Mouse (Mus musculus) lung, embryonic 14.5 days (tissue): ENCODE measurements at regions not wholly inside any gene's neighbourhood (a gene's known extent, or its start where the extent isn't known, plus 50 kb on each side); places are given as distances from the start of the nearest gene placed in this dataset.
"Not testable (repeated sequence)": the region's sequence is repeated elsewhere in the genome, so short reads cannot be mapped to it uniquely, and the experiment has no call there.

Experiments
- ATAC-seq: fragments of 200-750 bp; cut with Nextera tagmentation; 2 replicates; pipeline ENCODE4 v1.8.0; 2017; ENCODE audit warnings: mild to moderate bottlenecking, moderate TSS enrichment, moderate library complexity; ENCODE audit not compliant: insufficient read depth
- DNase-seq: peaks from one replicate; pipeline ENCODE4 v3.0.0-alpha.2; 2015
- H3K27ac ChIP-seq: fragments of 300-500 bp; sonication (generic); 2 replicates; pipeline ENCODE4 v1.5.1; 2014; ENCODE audit warnings: low read depth, mild to moderate bottlenecking, moderate library complexity
- H3K27me3 ChIP-seq: fragments of 300-500 bp; sonication (generic); 2 replicates; pipeline ENCODE4 v1.6.1; 2014; ENCODE audit warnings: low read length, control low read depth; ENCODE audit not compliant: insufficient read depth
- H3K36me3 ChIP-seq: fragments of 300-500 bp; sonication (generic); 2 replicates; pipeline ENCODE4 v1.6.1; 2014; ENCODE audit warnings: control low read depth; ENCODE audit not compliant: insufficient read depth
- H3K4me1 ChIP-seq: fragments of 300-500 bp; sonication (generic); 2 replicates; pipeline ENCODE4 v1.6.1; 2014; ENCODE audit warnings: antibody characterized with exemption, control low read depth; ENCODE audit not compliant: insufficient read depth
- H3K4me2 ChIP-seq: fragments of 300-500 bp; sonication (generic); 2 replicates; pipeline ENCODE4 v1.6.1; 2014; ENCODE audit warnings: mild to moderate bottlenecking
- H3K4me3 ChIP-seq: fragments of 300-500 bp; sonication (generic); 2 replicates; pipeline ENCODE4 v1.5.1; 2014; ENCODE audit warnings: low read depth, low read length
- H3K9ac ChIP-seq: fragments of 300-500 bp; sonication (generic); 2 replicates; pipeline ENCODE4 v1.6.1; 2014
- H3K9me3 ChIP-seq: fragments of 300-500 bp; sonication (generic); 2 replicates; pipeline ENCODE4 v1.6.1; 2016; ENCODE audit warnings: low read depth, low read length, control low read depth
- CTCF ChIP-seq: IDR thresholded peaks from 2 replicates; pipeline ENCODE4 v1.5.1; 2016; ENCODE audit warnings: antibody characterized with exemption, low read depth
- WGBS: fragments of 180-500 bp; shearing (Covaris S2); extraction: QIAGEN DNeasy Blood & Tissue Kit; methylation state at CpG from one replicate; pipeline ENCODE4 v1.1.7; 2014; 5-methylcytosine and 5-hydroxymethylcytosine counted together

DNA sequence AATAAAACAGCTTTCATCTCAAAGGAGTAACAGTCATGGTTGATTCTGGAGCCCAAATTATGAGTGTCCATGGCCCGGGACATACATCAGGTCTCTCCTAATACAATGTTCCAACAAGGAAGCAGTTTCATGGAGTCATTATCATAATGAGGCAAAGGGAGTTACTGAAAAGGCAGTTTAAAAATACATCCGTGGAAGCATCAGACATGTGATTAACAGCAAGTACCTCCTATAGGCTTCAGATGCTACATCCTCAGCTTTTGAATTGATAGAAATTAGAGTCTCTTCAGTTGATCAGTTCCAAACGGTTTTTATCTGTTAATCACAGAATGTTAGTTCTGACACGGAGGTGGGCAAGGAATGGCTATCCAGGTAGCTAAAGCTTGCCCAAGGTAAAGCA lies 110.5 kb downstream of the Rchy1 start:
- Histone ChIP-seq H3K27me3 (no peaks in the 10 kb centered on the region), H3K4me3 (no peak overlapping the region), H3K9me3 (no peaks in the 10 kb centered on the region), H3K27ac (no peak overlapping the region), H3K36me3 (no peaks in the 10 kb centered on the region), H3K9ac (no peak overlapping the region), H3K4me1 (no peaks in the 10 kb centered on the region), H3K4me2 (no peak overlapping the region)
- no peak for TF ChIP-seq CTCF
- no peak for ATAC-seq
- 63% methylated on average over 4 of the region's 4 CpGs for WGBS
- DNase-seq = no peak

DNA sequence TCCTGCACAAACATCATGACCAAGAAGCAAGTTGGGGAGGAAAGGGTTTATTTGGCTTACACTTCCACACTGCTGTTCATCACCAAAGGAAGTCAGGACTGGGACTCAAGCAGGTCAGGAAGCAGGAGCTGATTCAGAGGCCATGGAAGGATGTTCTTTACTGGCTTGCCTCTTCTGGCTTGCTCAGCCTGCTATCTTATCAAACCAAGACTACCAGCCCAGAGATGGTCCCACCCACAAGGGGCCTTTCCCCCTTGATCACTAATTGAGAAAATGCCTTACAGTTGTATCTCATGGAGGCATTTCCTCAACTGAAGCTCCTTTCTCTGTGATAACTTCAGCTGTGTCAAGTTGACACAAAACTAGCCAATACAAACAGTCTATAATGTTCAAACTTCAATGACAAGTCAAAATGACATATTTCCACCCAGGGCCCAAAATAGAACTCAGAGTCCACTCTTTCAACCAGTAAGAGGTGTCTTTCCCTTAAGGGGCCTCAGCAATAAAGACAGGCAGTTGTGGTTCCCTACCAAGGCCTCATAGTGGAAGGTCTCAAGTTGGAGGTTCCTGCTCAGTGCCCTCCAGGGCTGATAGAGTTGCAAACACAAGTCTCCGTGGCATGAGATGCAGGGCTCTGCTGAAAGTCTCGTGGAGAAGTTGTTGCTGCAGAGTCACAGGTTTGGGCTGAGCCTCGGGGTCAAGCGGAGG lies 111.9 kb downstream of the Rchy1 start:
- not testable (repeated sequence) for H3K9me3 ChIP-seq, H3K27me3 ChIP-seq, H3K4me3 ChIP-seq, H3K27ac ChIP-seq, H3K4me2 ChIP-seq, H3K36me3 ChIP-seq, H3K4me1 ChIP-seq, ATAC-seq, DNase-seq, H3K9ac ChIP-seq
- 84% methylated on average over 4 of the region's 4 CpGs for WGBS

DNA sequence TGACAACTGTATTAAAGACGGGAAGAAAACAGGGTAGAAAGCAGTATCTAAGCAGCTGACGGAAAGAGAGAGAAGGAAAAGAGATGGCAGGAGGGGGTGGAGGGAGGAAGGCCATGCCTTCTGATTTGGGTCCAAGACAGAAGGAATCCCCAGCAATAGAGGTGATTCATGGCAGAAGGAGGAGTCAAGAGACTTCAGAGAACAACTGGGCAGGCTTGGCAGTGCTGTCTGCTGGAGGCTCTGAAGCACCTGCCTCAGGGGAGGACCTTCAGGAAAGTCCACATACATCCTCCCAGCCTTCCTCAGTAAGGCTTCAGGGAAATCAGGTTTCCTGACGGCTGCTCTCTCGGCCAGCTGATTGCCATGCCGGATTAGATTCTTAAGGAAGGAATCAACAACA lies 112.4 kb downstream of the Rchy1 start:
- ATAC-seq = no peak
- Histone ChIP-seq H3K4me1 (no peaks in the 10 kb centered on the region), H3K9me3 (no peaks in the 10 kb centered on the region), H3K9ac (no peak overlapping the region), H3K4me2 (no peak overlapping the region), H3K4me3 (no peak overlapping the region), H3K27ac (no peak overlapping the region), H3K36me3 (no peaks in the 10 kb centered on the region), H3K27me3 (no peaks in the 10 kb centered on the region)
- DNase-seq = no peak
- 83% methylated on average over 5 of the region's 5 CpGs for WGBS
- no peak for TF ChIP-seq CTCF

DNA sequence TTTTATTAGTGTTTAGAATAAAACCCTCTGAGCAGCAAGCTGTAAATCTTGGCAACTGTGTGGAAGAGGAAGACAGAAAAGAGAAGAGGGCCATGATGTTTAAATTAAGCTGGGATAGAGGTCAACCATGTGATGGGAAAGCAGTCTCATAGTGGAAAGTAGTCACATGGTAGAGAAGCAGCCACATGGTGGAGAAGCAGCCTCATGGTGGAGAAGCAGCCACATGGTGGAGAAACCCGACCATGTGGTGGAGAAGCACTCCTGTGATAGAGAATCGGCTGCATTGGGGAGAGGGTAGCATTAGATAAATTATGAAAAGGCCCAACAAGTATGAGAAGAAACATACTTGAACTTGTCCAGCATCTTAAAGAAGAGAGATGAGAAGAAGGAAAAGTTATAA lies 113.3 kb downstream of the Rchy1 start:
- 78% methylated on average over 2 of the region's 2 CpGs for WGBS
- Histone ChIP-seq H3K4me2 (no peak overlapping the region), H3K9me3 (no peaks in the 10 kb centered on the region), H3K36me3 (no peaks in the 10 kb centered on the region), H3K27me3 (no peaks in the 10 kb centered on the region), H3K27ac (no peak overlapping the region), H3K4me3 (no peak overlapping the region), H3K4me1 (peaks cover 2% of the 10 kb centered on the region; the same call in 1 of the 2 replicates), H3K9ac (no peak overlapping the region)
- DNase-seq (no peak), ATAC-seq (no peak)
- no peak for TF ChIP-seq CTCF

DNA sequence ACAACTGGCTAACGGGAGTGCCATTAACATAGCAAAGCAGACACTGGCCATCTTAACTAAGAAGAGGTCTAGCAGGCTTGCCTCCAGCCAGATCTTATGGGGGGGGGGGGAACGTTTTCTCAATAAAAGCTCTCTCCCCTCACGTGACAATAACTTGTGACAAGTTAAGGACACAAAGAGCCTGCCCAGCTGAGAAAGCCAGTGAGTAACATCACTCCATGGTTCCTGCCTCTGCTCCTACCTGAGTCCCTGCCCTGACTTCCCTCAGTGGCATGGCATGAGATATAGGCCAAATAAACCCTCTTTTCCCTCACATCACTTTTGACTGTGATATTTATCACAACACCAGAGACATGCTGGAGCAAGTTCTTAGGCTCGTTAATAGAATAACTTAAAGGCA lies 113.8 kb downstream of the Rchy1 start:
- Histone ChIP-seq H3K4me3 (no peak overlapping the region), H3K27ac (no peak overlapping the region), H3K4me1 (peaks cover 6% of the 10 kb centered on the region; the same call in 1 of the 2 replicates), H3K9ac (no peak overlapping the region), H3K4me2 (no peak overlapping the region), H3K27me3 (no peaks in the 10 kb centered on the region), H3K36me3 (no peaks in the 10 kb centered on the region), H3K9me3 (no peaks in the 10 kb centered on the region)
- 67% methylated on average over 4 of the region's 4 CpGs for WGBS
- ATAC-seq = no peak
- no peak for DNase-seq
- TF ChIP-seq CTCF = no peak

DNA sequence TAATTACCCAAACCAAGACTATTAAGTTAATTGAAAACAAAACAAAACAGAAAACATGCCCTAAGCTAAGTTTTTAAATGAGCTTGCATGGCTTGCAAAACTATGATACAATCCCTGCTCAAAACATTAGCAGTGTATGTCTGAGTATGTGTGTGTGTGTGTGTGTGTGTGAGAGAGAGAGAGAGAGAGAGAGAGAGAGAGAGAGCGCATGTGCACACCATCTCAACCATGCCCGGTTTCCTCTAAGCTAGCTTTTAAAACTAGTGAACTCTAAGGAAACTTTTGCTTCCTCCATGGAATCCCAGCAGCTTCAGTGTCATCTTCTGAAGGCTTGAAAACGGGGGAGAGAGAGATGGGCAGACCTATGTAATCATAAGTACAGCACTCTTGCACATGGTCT lies 114.3 kb downstream of the Rchy1 start:
- Histone ChIP-seq H3K4me1 (peaks cover 6% of the 10 kb centered on the region; the same call in 1 of the 2 replicates), H3K4me3 (no peak overlapping the region), H3K9ac (no peak overlapping the region), H3K4me2 (no peak overlapping the region), H3K27ac (no peak overlapping the region), H3K9me3 (no peaks in the 10 kb centered on the region), H3K36me3 (no peaks in the 10 kb centered on the region), H3K27me3 (no peaks in the 10 kb centered on the region)
- DNase-seq = no peak
- no peak for ATAC-seq
- 79% methylated on average over 3 of the region's 3 CpGs for WGBS
- TF ChIP-seq CTCF = no peak

DNA sequence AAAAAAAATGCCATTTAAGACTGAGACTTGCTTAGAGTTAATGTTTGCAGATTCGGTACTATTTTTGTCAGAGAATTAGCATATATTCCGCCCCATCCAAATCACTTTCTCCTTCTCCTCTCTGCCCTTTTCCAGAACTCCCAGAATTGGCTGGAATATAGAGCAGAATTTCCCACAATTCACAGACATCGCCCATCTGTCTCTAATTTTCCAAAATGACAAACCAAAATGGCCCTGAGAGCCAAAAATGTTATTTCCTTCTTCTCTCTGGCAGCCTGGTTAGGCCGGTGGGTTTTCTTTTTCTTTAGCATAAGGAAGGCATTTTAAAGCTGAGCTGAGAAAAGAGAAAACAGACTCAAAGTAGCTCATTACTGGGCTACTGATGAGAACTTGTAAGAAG lies 119.8 kb downstream of the Rchy1 start:
- Histone ChIP-seq H3K4me1 (peaks cover 6% of the 10 kb centered on the region; the same call in 1 of the 2 replicates), H3K4me2 (no peak overlapping the region), H3K36me3 (no peaks in the 10 kb centered on the region), H3K27ac (peak overlapping the region; percentile 24; the same call in 1 of the 2 replicates), H3K27me3 (no peaks in the 10 kb centered on the region), H3K4me3 (no peak overlapping the region), H3K9me3 (no peaks in the 10 kb centered on the region), H3K9ac (no peak overlapping the region)
- DNase-seq (peak; percentile 11), ATAC-seq (no peak)
- no peak for TF ChIP-seq CTCF
- 67% methylated on average over 4 of the region's 4 CpGs for WGBS
